Mouse (Mus musculus) T-helper 2 cell (primary cell): ENCODE measurements at regions not wholly inside any gene's neighbourhood (a gene's known extent, or its start where the extent isn't known, plus 50 kb on each side); places are given as distances from the start of the nearest gene placed in this dataset.

ENCODE experiments used
- in situ Hi-C: fragments of 300-600 bp; cut with MboI, MseI; formaldehyde crosslinking; loops from one replicate; pipeline ENCODE4 v1.15.1; 2025; ENCODE audit warnings: high pct_unique_total_duplicates

GRCm38 (mm10) chr9:76734387-76734786, 167.5 kb upstream of the Fam83b start:
- in situ Hi-C loops, result no loop called here

GRCm38 (mm10) chr9:76733812-76734211, 166.9 kb upstream of the Fam83b start:
- in situ Hi-C loops, result no loop called here

DNA sequence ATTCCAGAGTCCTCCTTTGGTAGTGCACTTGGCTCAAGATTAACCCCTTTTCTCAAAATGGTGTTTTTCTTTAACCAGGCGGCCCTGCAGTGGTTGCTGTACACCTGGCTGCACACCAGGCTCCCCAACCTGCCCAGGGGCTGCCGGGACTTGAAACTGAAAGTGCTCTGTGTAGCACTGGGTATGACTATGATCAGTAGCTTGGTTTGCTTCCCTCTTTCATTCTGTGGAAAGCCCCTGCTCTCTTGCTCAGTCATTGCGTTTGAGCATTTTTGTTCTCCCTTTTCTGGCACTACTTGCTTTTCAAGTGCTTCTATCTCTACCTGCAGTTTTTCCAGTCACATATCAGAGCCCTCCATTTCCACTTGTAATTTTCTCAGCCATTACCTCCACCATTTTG, 156.0 kb upstream of the Fam83b start:
- in situ Hi-C loops, result loop anchor here (25.0 kb wide), 1 partner anchor 889 kb away; no protein-coding TSS in a partner anchor

DNA sequence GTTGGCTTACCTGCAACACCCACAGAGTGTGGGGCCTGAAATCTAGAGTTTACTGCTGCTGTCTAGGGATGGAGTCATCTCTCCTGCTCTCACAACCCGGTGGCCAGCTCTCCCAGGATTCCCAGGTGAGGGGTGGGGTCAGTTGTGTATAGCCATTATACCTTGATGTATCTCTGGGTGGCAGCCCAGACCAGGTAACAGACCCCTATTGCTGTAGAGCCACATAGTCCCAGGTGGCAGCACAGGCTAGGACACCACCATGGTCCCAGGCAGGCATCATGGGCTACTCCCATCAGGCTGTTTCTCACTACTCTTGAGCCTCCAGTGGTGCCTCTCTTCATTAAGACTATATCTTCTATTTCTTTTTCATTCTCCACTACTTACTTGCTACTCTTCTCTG, 148.9 kb upstream of the Fam83b start:
- in situ Hi-C loops, result loop anchor here (25.0 kb wide), 1 partner anchor 896 kb away; no protein-coding TSS in a partner anchor

DNA sequence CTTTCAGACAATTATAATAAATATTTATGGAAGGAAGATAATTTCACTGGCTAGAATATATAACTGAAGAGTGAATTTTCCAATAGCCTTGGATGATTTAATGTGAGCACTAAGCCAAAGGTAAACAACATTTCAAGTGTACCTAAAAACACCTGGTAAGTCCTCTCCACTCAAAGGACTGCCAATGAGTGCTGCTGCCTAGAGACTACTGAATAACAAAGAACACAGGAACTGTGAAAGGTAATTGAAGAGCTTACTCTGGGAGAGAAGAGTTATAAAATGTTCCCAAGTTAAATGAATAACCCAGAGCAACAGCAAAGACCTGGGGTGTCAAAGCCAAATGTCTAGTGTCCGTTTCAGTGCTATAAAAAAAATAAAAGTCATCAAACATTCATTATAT, 139.5 kb upstream of the Fam83b start:
- in situ Hi-C loops, result loop anchor here (25.0 kb wide), 1 partner anchor 906 kb away; no protein-coding TSS in a partner anchor

- in situ Hi-C loops, result loop anchor here (25.0 kb wide), 1 partner anchor 907 kb away; no protein-coding TSS in a partner anchor
Measured at GRCm38 (mm10) chr9:76705786-76706185, 138.9 kb upstream of the Fam83b start.

- in situ Hi-C loops, result no loop called here
Measured at GRCm38 (mm10) chr9:76695547-76695946, 128.6 kb upstream of the Fam83b start.

DNA sequence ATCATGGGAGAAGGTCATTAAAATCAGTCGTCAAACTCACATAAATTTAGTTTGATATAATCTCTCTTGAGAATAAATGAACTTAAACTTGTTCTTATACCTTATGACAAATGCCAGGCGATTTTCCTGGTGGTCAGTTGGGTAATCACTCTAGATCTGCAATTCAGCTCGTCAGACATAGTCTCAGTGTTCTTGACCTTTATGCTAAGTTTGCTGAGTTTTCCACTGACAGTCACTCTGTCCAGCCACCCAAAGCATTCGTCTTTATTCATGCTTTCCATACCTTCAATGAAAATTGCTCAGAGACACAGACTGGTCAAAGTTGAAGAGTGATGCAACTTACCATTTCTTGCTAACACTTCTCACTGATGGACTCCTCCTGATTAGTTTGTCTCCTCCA, 126.1 kb upstream of the Fam83b start:
- in situ Hi-C loops, result no loop called here

GRCm38 (mm10) chr9:76660848-76661247, 93.9 kb upstream of the Fam83b start:
- in situ Hi-C loops, result no loop called here

GRCm38 (mm10) chr9:76659798-76660197, 92.9 kb upstream of the Fam83b start:
- in situ Hi-C loops, result no loop called here

DNA sequence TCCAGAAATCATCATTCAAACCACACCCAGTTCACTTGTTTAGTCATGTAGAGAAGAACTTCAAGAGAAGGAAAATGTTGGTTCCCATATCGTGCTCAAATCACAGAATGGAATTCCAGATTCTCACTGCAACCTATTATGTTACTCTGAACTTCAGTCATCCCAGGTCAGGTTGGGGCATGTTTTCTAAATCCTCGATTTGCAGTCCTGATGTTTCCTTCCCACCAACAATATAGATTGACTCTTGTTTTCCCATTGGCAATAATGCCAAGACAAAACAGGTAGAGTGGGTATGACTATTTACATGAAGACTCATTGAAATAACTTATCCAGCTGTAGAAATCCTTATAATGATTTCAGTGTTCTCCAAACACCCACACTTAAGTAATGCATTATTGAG, 86.4 kb upstream of the Fam83b start:
- in situ Hi-C loops, result no loop called here

DNA sequence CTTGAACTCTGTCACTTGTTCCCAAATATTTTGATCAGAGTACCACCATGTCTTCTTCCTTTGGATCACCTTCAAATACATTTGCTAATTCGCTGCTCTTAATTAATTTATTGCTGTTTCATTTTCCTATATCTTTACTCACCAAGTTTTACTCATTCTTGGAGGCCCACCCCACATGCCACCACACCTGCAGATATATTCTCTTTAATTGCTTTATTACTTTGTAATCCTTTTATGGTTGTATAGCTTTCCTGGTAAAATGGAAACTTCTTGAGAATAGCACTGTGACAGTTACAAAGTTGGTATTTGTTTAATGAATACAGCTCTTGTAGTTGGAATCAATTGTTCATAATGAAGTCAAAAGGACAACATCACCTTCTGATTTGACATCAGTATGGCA, 82.6 kb upstream of the Fam83b start:
- in situ Hi-C loops, result no loop called here

GRCm38 (mm10) chr9:76646383-76646782, 79.5 kb upstream of the Fam83b start:
- in situ Hi-C loops, result no loop called here
